Mouse (Mus musculus): ENCODE measurements at regions not wholly inside any gene's neighbourhood (a gene's known extent, or its start where the extent isn't known, plus 50 kb on each side); places are given as distances from the start of the nearest gene placed in this dataset.

GRCm38 (mm10) chr12:9689541-9689940 is 119.6 kb downstream of the Osr1 start:
- ATAC-seq (ENCODE audit: low FRiP score, low read depth) (no peak), DNase-seq (ENCODE audit: low spot score) (no peak)
- no peak overlapping the region for H3K4me2 ChIP-seq (replicated peaks; ENCODE audit: low read depth, low read length, severe bottlenecking)
- no peaks in the 10 kb centered on the region for H3K36me3 ChIP-seq (ENCODE audit: control insufficient read depth, insufficient read depth, low read length)
- TF ChIP-seq POLR2A (IDR thresholded peaks at IDR 0.05; ENCODE audit: borderline replicate concordance, extremely low read depth, insufficient read depth, insufficient read length), result no peak
- H3K4me1 ChIP-seq (ENCODE audit: control insufficient read depth, insufficient read depth, low read length), result no peaks in the 10 kb centered on the region
- WGBS, result 85% methylated on average over 4 of the region's 4 CpGs
- no peak overlapping the region for H3K9ac ChIP-seq (ENCODE audit: low read depth, low read length, severe bottlenecking)
- no peak overlapping the region for H3K27ac ChIP-seq (replicated peaks; ENCODE audit: low read depth, low read length)
- no peaks in the 10 kb centered on the region for H3K27me3 ChIP-seq (ENCODE audit: control insufficient read depth, insufficient read depth, low read length)
- no peak overlapping the region for H3K4me3 ChIP-seq (replicated peaks; ENCODE audit: low read length)
- no peaks in the 10 kb centered on the region for H3K9me3 ChIP-seq (ENCODE audit: control insufficient read depth, low read length)

- WGBS, result 75% methylated on average over 1 of the region's 1 CpGs
- Histone ChIP-seq H3K36me3 (ENCODE audit: control insufficient read depth, insufficient read depth, low read length) (no peaks in the 10 kb centered on the region), H3K27ac (replicated peaks; ENCODE audit: low read depth, low read length) (no peak overlapping the region), H3K9ac (ENCODE audit: low read depth, low read length, severe bottlenecking) (no peak overlapping the region), H3K9me3 (ENCODE audit: control insufficient read depth, low read length) (no peaks in the 10 kb centered on the region), H3K4me2 (replicated peaks; ENCODE audit: low read depth, low read length, severe bottlenecking) (no peak overlapping the region), H3K27me3 (ENCODE audit: control insufficient read depth, insufficient read depth, low read length) (no peaks in the 10 kb centered on the region), H3K4me3 (replicated peaks; ENCODE audit: low read length) (no peak overlapping the region), H3K4me1 (ENCODE audit: control insufficient read depth, insufficient read depth, low read length) (no peaks in the 10 kb centered on the region)
- DNase-seq (ENCODE audit: low spot score), result no peak
- ATAC-seq (ENCODE audit: low FRiP score, low read depth), result no peak
- no peak for TF ChIP-seq POLR2A (IDR thresholded peaks at IDR 0.05; ENCODE audit: borderline replicate concordance, extremely low read depth, insufficient read depth, insufficient read length)
Measured at GRCm38 (mm10) chr12:9732921-9733320, 163.0 kb downstream of the Osr1 start.

- 58% methylated on average over 6 of the region's 6 CpGs for WGBS
- no peak for ATAC-seq (ENCODE audit: low FRiP score, low read depth)
- no peak overlapping the region for H3K27ac ChIP-seq (replicated peaks; ENCODE audit: low read depth, low read length)
Measured at GRCm38 (mm10) chr12:9744709-9745395, 174.9 kb downstream of the Osr1 start.

GRCm38 (mm10) chr12:9751261-9752078 is 181.6 kb downstream of the Osr1 start:
- Histone ChIP-seq H3K4me1 (ENCODE audit: control insufficient read depth, insufficient read depth, low read length) (peaks cover 23% of the 10 kb centered on the region), H3K9ac (ENCODE audit: low read depth, low read length, severe bottlenecking) (no peak overlapping the region), H3K27me3 (ENCODE audit: control insufficient read depth, insufficient read depth, low read length) (peaks cover 5% of the 10 kb centered on the region; the same call in 1 of the 2 replicates), H3K27ac (replicated peaks; ENCODE audit: low read depth, low read length) (no peak overlapping the region), H3K36me3 (ENCODE audit: control insufficient read depth, insufficient read depth, low read length) (no peaks in the 10 kb centered on the region), H3K4me2 (replicated peaks; ENCODE audit: low read depth, low read length, severe bottlenecking) (no peak overlapping the region), H3K4me3 (replicated peaks; ENCODE audit: low read length) (no peak overlapping the region), H3K9me3 (ENCODE audit: control insufficient read depth, low read length) (no peaks in the 10 kb centered on the region)
- TF ChIP-seq POLR2A (IDR thresholded peaks at IDR 0.05; ENCODE audit: borderline replicate concordance, extremely low read depth, insufficient read depth, insufficient read length), result no peak
- DNase-seq (ENCODE audit: low spot score) (peak; percentile 64), ATAC-seq (ENCODE audit: low FRiP score, low read depth) (peak; percentile 38)
- WGBS, result 26% methylated on average over 6 of the region's 6 CpGs

More at GRCm38 (mm10) chr12:9744709-9745395, 174.9 kb downstream of the Osr1 start:
- no peak for TF ChIP-seq POLR2A (IDR thresholded peaks at IDR 0.05; ENCODE audit: borderline replicate concordance, extremely low read depth, insufficient read depth, insufficient read length)
- no peaks in the 10 kb centered on the region for H3K4me1 ChIP-seq (ENCODE audit: control insufficient read depth, insufficient read depth, low read length)
- no peak for DNase-seq (ENCODE audit: low spot score)
- no peaks in the 10 kb centered on the region for H3K27me3 ChIP-seq (ENCODE audit: control insufficient read depth, insufficient read depth, low read length)
- H3K9me3 ChIP-seq (ENCODE audit: control insufficient read depth, low read length), result no peaks in the 10 kb centered on the region
- no peak overlapping the region for H3K4me2 ChIP-seq (replicated peaks; ENCODE audit: low read depth, low read length, severe bottlenecking)
- H3K4me3 ChIP-seq (replicated peaks; ENCODE audit: low read length), result no peak overlapping the region
- no peak overlapping the region for H3K9ac ChIP-seq (ENCODE audit: low read depth, low read length, severe bottlenecking)
- no peaks in the 10 kb centered on the region for H3K36me3 ChIP-seq (ENCODE audit: control insufficient read depth, insufficient read depth, low read length)

GRCm38 (mm10) chr12:9752079-9752450 is 182.1 kb downstream of the Osr1 start:
- TF ChIP-seq POLR2A (IDR thresholded peaks at IDR 0.05; ENCODE audit: borderline replicate concordance, extremely low read depth, insufficient read depth, insufficient read length), result no peak
- DNase-seq (ENCODE audit: low spot score) (peak; percentile 82), ATAC-seq (ENCODE audit: low FRiP score, low read depth) (peak; percentile 73)
- H3K9ac ChIP-seq (ENCODE audit: low read depth, low read length, severe bottlenecking), result no peak overlapping the region
- peaks cover 5% of the 10 kb centered on the region; the same call in 1 of the 2 replicates for H3K27me3 ChIP-seq (ENCODE audit: control insufficient read depth, insufficient read depth, low read length)
- peaks cover 23% of the 10 kb centered on the region for H3K4me1 ChIP-seq (ENCODE audit: control insufficient read depth, insufficient read depth, low read length)
- no peak overlapping the region for H3K27ac ChIP-seq (replicated peaks; ENCODE audit: low read depth, low read length)
- no peak overlapping the region for H3K4me2 ChIP-seq (replicated peaks; ENCODE audit: low read depth, low read length, severe bottlenecking)
- 21% methylated on average over 6 of the region's 6 CpGs for WGBS
- no peaks in the 10 kb centered on the region for H3K36me3 ChIP-seq (ENCODE audit: control insufficient read depth, insufficient read depth, low read length)
- no peaks in the 10 kb centered on the region for H3K9me3 ChIP-seq (ENCODE audit: control insufficient read depth, low read length)
- H3K4me3 ChIP-seq (replicated peaks; ENCODE audit: low read length), result no peak overlapping the region
